In the genomic region with DNA sequence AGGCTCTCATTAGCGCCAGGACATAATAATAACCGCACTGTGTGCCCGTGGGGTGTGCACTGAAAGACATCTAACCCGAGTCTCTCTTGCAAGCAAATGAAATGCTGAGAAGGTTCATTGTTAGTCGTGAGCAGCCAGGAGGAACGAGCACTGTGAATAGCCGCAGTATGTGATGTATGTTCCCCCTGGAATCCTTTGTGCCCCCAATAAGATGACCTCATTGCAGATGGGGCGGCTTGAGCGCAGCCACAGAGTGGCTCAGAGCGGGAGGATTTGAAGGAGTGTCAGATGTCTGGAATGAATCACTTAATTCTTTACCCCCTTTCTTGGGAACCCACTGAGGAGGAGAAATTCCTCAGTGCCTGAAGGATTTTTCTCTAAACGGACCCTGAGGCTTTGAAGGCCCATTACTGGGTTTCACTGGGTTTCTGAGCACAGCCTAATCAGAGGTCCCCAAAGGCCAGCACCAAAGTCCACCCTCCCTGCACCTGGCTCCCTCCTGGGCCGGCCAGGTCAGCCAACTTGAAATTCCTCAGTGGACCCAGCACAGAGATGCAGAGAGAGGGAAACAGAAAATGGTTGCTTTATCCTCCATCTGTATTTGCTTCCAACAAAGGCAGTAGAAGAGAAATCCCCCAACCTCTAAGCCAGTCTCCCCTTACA, we compare ENCODE assay signal across 9 mouse cellular contexts. TPM values are rescaled to one million over a fixed set of nuclear protein-coding genes. Genes with fewer than 3 reads are reported as not detected.
A peak's percentile ranks its signal among the peaks of the same experiment; 100 is the strongest.
DNase-seq lines count a peak whose midpoint lies in the region; ATAC-seq and TF ChIP-seq lines count a peak whose summit lies in the region.
"Had no signal": no experiment of that assay in that cellular context is flagged by ENCODE, and none has a peak within 500 bp of the region (broad histone marks: within the 10 kb centered on the region; RNA-seq: fewer than 3 reads in every experiment).

No protein-coding gene starts in this region.

- H3K9ac ChIP-seq in kidney, embryonic 15.5 days: no peak overlapping the region
- no peak overlapping the region for H3K9ac ChIP-seq in midbrain, embryonic 14.5 days (replicated peaks; ENCODE audit: low read length)
- H3K9ac ChIP-seq: lung, embryonic 15.5 days had no signal

- 14% methylated on average over 12 of the region's 12 CpGs for WGBS in kidney, embryonic 15.5 days
- 51% methylated on average over 12 of the region's 12 CpGs for WGBS in kidney, adult 2 months
- 3% methylated on average over 12 of the region's 12 CpGs for WGBS in midbrain, embryonic 14.5 days

- no peak for TF ChIP-seq CTCF in kidney, adult 2 months (conservative IDR thresholded peaks at IDR 0.05; ENCODE audit: insufficient read depth, insufficient read length, low read depth, low read length)
- no peak for TF ChIP-seq CTCF in brain, embryonic 14.5 days (IDR thresholded peaks at IDR 0.05; ENCODE audit: borderline replicate concordance, extremely low read depth, insufficient read depth, insufficient read length)

- peak overlapping the region; percentile 21; the same call in 1 of the 2 replicates for H3K4me2 ChIP-seq in kidney, embryonic 15.5 days
- H3K4me2 ChIP-seq in midbrain, embryonic 14.5 days (ENCODE audit: low read length): peak overlapping the region; percentile 21; the same call in 1 of the 2 replicates
- H3K4me2 ChIP-seq: lung, embryonic 15.5 days had no signal

- no peaks in the 10 kb centered on the region for H3K9me3 ChIP-seq in kidney, embryonic 15.5 days (replicated peaks)
- no peaks in the 10 kb centered on the region for H3K9me3 ChIP-seq in midbrain, embryonic 14.5 days (ENCODE audit: control insufficient read depth, low read length)
- H3K9me3 ChIP-seq: lung, embryonic 15.5 days had no signal

- no peak overlapping the region for H3K4me3 ChIP-seq in kidney, embryonic 15.5 days (replicated peaks)
- H3K4me3 ChIP-seq in kidney, adult 2 months (ENCODE audit: insufficient read depth, low read depth, low read length): no peak overlapping the region
- no peak overlapping the region for H3K4me3 ChIP-seq in midbrain, embryonic 14.5 days (replicated peaks; ENCODE audit: low read depth, low read length)
- H3K4me3 ChIP-seq: lung, embryonic 15.5 days had no signal

- DNase-seq in kidney, adult 2 months: no peak
- peak; percentile 97 for DNase-seq in brain, embryonic 14.5 days (ENCODE audit: low read depth)
- peak; percentile 72 for DNase-seq in forelimb bud, embryonic 11.5 days (ENCODE audit: low read depth, low spot score)
- peak; percentile 81 for DNase-seq in midbrain, embryonic 14.5 days
- no peak for DNase-seq in cerebellum, postnatal 36 days
- no peak for DNase-seq in c-Kit-positive CD71-positive TER-119-positive erythroid progenitor cells, embryonic 14.5 days (ENCODE audit: low spot score)

- H3K36me3 ChIP-seq in kidney, embryonic 15.5 days: no peaks in the 10 kb centered on the region
- H3K36me3 ChIP-seq in kidney, adult 2 months (ENCODE audit: control insufficient read depth, insufficient read depth, low read length): peaks cover 3% of the 10 kb centered on the region; the same call in 1 of the 2 replicates
- no peaks in the 10 kb centered on the region for H3K36me3 ChIP-seq in midbrain, embryonic 14.5 days (ENCODE audit: control insufficient read depth, insufficient read depth, low read length)
- H3K36me3 ChIP-seq: lung, embryonic 15.5 days had no signal

- H3K4me1 ChIP-seq in kidney, embryonic 15.5 days: peaks cover 25% of the 10 kb centered on the region
- H3K4me1 ChIP-seq in kidney, adult 2 months (ENCODE audit: control insufficient read depth, insufficient read depth, low read length): no peaks in the 10 kb centered on the region
- H3K4me1 ChIP-seq in midbrain, embryonic 14.5 days (ENCODE audit: control insufficient read depth, insufficient read depth, low read length): peaks cover 25% of the 10 kb centered on the region

- ATAC-seq in kidney, embryonic 15.5 days (replicated peaks; ENCODE audit: low FRiP score): peak; percentile 83
- peak; percentile 88 for ATAC-seq in midbrain, embryonic 14.5 days (ENCODE audit: low FRiP score, low TSS enrichment)
- ATAC-seq in CD4-positive, CD25-positive, alpha-beta regulatory T cell, adult 4 months: no peak

- H3K27ac ChIP-seq in kidney, embryonic 15.5 days: peak overlapping the region; percentile 15; the same call in 1 of the 2 replicates
- no peak overlapping the region for H3K27ac ChIP-seq in kidney, adult 2 months (ENCODE audit: insufficient read depth, low read depth, low read length)
- H3K27ac ChIP-seq in midbrain, embryonic 14.5 days (replicated peaks; ENCODE audit: low read depth, low read length): peak overlapping the region; percentile 79
- H3K27ac ChIP-seq: lung, embryonic 15.5 days had no signal

- no peak for TF ChIP-seq POLR2A in kidney, adult 2 months (IDR thresholded peaks at IDR 0.05; ENCODE audit: low read depth, low read length)
- TF ChIP-seq POLR2A in brain, embryonic 14.5 days (IDR thresholded peaks at IDR 0.05; ENCODE audit: borderline replicate concordance, extremely low read depth, insufficient read depth, insufficient read length, poor library complexity, severe bottlenecking): no peak

- no peaks in the 10 kb centered on the region for H3K27me3 ChIP-seq in kidney, embryonic 15.5 days
- H3K27me3 ChIP-seq in kidney, adult 2 months (replicated peaks; ENCODE audit: control insufficient read depth, insufficient read depth, low read length): no peaks in the 10 kb centered on the region
- H3K27me3 ChIP-seq in midbrain, embryonic 14.5 days (ENCODE audit: control insufficient read depth, insufficient read depth, low read length): no peaks in the 10 kb centered on the region
- H3K27me3 ChIP-seq: lung, embryonic 15.5 days had no signal

RNA-seq across cellular contexts. Expression of a gene that starts 43.5 kb away (rescaled TPM):
- 0.14 TPM in 1 of 2 replicates, not detected in the other for polyA plus RNA-seq in kidney, embryonic 15.5 days (2015; fragmentation: Nextera tagmentation; extraction: Ambion mirVana)
- not detected in 2 replicates for polyA plus RNA-seq in kidney, adult 2 months (2012; rRNA removed)
- polyA plus RNA-seq in brain, embryonic 14.5 days (2012; rRNA removed): not detected in 2 replicates
- not detected in 2 replicates for polyA plus RNA-seq in midbrain, embryonic 14.5 days (2014; fragmentation: Nextera tagmentation; extraction: Ambion mirVana)
- polyA plus RNA-seq in CD4-positive, CD25-positive, alpha-beta regulatory T cell, adult 4 months (2017; shearing (Covaris generic)): not detected
- polyA plus RNA-seq: lung, embryonic 15.5 days had no signal

Comparison
In these comparisons a context has a peak if more than half of its experiments do, and no peak if none do; other contexts are left out.
1. DNase-seq: peak in brain, embryonic 14.5 days (single experiment), forelimb bud, embryonic 11.5 days (single experiment) and midbrain, embryonic 14.5 days (single experiment); none in kidney, adult 2 months (single experiment), cerebellum, postnatal 36 days (0 of 2) and c-Kit-positive CD71-positive TER-119-positive erythroid progenitor cells, embryonic 14.5 days (single experiment).